Mouse (Mus musculus): ENCODE measurements around the gene Hectd1. TPM values are rescaled to one million over a fixed set of nuclear protein-coding genes. Genes with fewer than 3 reads are reported as not detected.

Hectd1 gene
- 38.7 and 42.4 TPM in 2 replicates for polyA plus RNA-seq (2014; fragmentation: Nextera tagmentation; extraction: Ambion mirVana)

DNA sequence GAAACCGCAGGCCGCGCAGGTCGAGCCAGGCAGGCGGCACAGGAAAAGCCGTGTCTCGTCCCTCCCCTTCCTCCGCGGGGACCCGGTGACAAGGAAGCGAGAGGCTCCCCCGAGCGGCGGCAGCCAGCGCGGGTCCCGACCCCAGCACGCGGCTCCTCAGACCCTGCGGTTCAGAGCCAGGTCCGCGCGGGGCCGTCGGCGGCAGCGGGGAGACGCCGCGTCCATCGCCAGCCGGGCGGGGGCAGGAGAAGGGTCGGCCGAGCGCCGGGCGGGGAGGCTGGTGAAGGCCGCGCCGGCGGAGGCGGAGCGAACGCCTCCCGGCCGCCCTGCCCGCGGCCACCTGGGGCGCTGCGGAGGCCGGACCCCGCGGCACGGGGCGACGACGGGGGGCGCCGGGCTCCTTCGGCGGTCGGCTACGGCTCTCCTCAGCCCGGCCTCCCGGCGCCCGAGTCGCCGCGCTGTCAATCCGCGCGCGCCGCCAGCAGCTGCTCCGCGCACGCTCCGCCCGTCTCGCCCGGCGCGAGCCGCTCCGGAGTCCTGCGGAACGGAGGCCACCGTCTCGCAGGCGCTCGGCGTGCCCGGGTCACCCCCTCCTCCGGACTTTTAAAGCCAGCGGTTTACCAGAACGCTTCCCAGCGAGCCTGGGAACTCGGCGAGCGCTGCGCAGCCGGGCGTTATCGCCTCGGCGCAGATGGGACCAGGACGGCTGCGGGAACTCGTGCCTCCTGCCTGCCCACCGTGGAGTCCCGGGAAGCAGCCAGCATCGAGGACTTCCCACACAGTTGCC is at the start of gene Hectd1:
Gene Hectd1 (minus strand): TSS at position 247 of the 787 bp plus-strand sequence.
- ATAC-seq (replicated peaks; ENCODE audit: insufficient number of reproducible peaks, low FRiP score, low TSS enrichment): peak; percentile 92
- Histone ChIP-seq H3K4me3 (ENCODE audit: low read depth, low read length) (peak within 1 kb of the TSS; percentile 99), H3K27me3 (ENCODE audit: control insufficient read depth, insufficient read depth, low read length) (no peaks in the 10 kb centered on the region), H3K4me2 (peak within 1 kb of the TSS; percentile 83), H3K9ac (ENCODE audit: low read depth, low read length) (peak within 1 kb of the TSS; percentile 100), H3K36me3 (ENCODE audit: control insufficient read depth, insufficient read depth, low read length) (peaks cover 6% of the 10 kb centered on the region; the same call in 1 of the 2 replicates), H3K9me3 (replicated peaks; ENCODE audit: control insufficient read depth, low read length) (no peaks in the 10 kb centered on the region), H3K4me1 (ENCODE audit: control insufficient read depth, insufficient read depth, low read length) (peaks cover 11% of the 10 kb centered on the region; the same call in 1 of the 2 replicates), H3K27ac (ENCODE audit: low read depth, low read length) (peak within 1 kb of the TSS; percentile 100)
- under 1% methylated on average over 93 of the region's 114 CpGs for WGBS (ENCODE audit: insufficient replicate concordance)

- Histone ChIP-seq H3K27me3 (ENCODE audit: control insufficient read depth, insufficient read depth, low read length) (no peaks in the 10 kb centered on the region), H3K27ac (ENCODE audit: low read depth, low read length) (no peak overlapping the region), H3K36me3 (ENCODE audit: control insufficient read depth, insufficient read depth, low read length) (no peaks in the 10 kb centered on the region), H3K9ac (ENCODE audit: low read depth, low read length) (no peak overlapping the region), H3K4me1 (ENCODE audit: control insufficient read depth, insufficient read depth, low read length) (no peaks in the 10 kb centered on the region), H3K4me3 (ENCODE audit: low read depth, low read length) (no peak overlapping the region), H3K9me3 (replicated peaks; ENCODE audit: control insufficient read depth, low read length) (no peaks in the 10 kb centered on the region), H3K4me2 (no peak overlapping the region)
- 53% methylated on average over 11 of the region's 11 CpGs for WGBS (ENCODE audit: insufficient replicate concordance)
- no peak for ATAC-seq (replicated peaks; ENCODE audit: insufficient number of reproducible peaks, low FRiP score, low TSS enrichment)
Measured at GRCm38 (mm10) chr12:51871446-51872144, 42.3 kb upstream of the Hectd1 start.

- WGBS (ENCODE audit: insufficient replicate concordance): 76% methylated on average over 3 of the region's 3 CpGs
- Histone ChIP-seq H3K9ac (ENCODE audit: low read depth, low read length) (no peak overlapping the region), H3K27me3 (ENCODE audit: control insufficient read depth, insufficient read depth, low read length) (no peaks in the 10 kb centered on the region), H3K27ac (ENCODE audit: low read depth, low read length) (no peak overlapping the region), H3K4me1 (ENCODE audit: control insufficient read depth, insufficient read depth, low read length) (peaks cover 3% of the 10 kb centered on the region; the same call in 1 of the 2 replicates), H3K36me3 (ENCODE audit: control insufficient read depth, insufficient read depth, low read length) (no peaks in the 10 kb centered on the region), H3K4me3 (ENCODE audit: low read depth, low read length) (no peak overlapping the region), H3K4me2 (no peak overlapping the region), H3K9me3 (replicated peaks; ENCODE audit: control insufficient read depth, low read length) (no peaks in the 10 kb centered on the region)
- no peak for ATAC-seq (replicated peaks; ENCODE audit: insufficient number of reproducible peaks, low FRiP score, low TSS enrichment)
Measured at GRCm38 (mm10) chr12:51869511-51869910, 40.2 kb upstream of the Hectd1 start.

GRCm38 (mm10) chr12:51867076-51867475 is 37.7 kb upstream of the Hectd1 start:
- no peak overlapping the region for H3K4me2 ChIP-seq
- no peak for ATAC-seq (replicated peaks; ENCODE audit: insufficient number of reproducible peaks, low FRiP score, low TSS enrichment)
- H3K27ac ChIP-seq (ENCODE audit: low read depth, low read length): no peak overlapping the region
- no peak overlapping the region for H3K4me3 ChIP-seq (ENCODE audit: low read depth, low read length)
- 81% methylated on average over 8 of the region's 8 CpGs for WGBS (ENCODE audit: insufficient replicate concordance)
- no peaks in the 10 kb centered on the region for H3K36me3 ChIP-seq (ENCODE audit: control insufficient read depth, insufficient read depth, low read length)
- H3K4me1 ChIP-seq (ENCODE audit: control insufficient read depth, insufficient read depth, low read length): peaks cover 3% of the 10 kb centered on the region; the same call in 1 of the 2 replicates
- no peaks in the 10 kb centered on the region for H3K27me3 ChIP-seq (ENCODE audit: control insufficient read depth, insufficient read depth, low read length)
- H3K9ac ChIP-seq (ENCODE audit: low read depth, low read length): no peak overlapping the region
- no peaks in the 10 kb centered on the region for H3K9me3 ChIP-seq (replicated peaks; ENCODE audit: control insufficient read depth, low read length)

- Histone ChIP-seq H3K4me3 (ENCODE audit: low read depth, low read length) (no peak overlapping the region), H3K4me2 (no peak overlapping the region), H3K4me1 (ENCODE audit: control insufficient read depth, insufficient read depth, low read length) (peaks cover 3% of the 10 kb centered on the region; the same call in 1 of the 2 replicates), H3K27ac (ENCODE audit: low read depth, low read length) (no peak overlapping the region), H3K9ac (ENCODE audit: low read depth, low read length) (no peak overlapping the region), H3K9me3 (replicated peaks; ENCODE audit: control insufficient read depth, low read length) (no peaks in the 10 kb centered on the region), H3K27me3 (ENCODE audit: control insufficient read depth, insufficient read depth, low read length) (no peaks in the 10 kb centered on the region), H3K36me3 (ENCODE audit: control insufficient read depth, insufficient read depth, low read length) (no peaks in the 10 kb centered on the region)
- 73% methylated on average over 13 of the region's 13 CpGs for WGBS (ENCODE audit: insufficient replicate concordance)
- no peak for ATAC-seq (replicated peaks; ENCODE audit: insufficient number of reproducible peaks, low FRiP score, low TSS enrichment)
Measured at GRCm38 (mm10) chr12:51866226-51866910, 37.0 kb upstream of the Hectd1 start.

DNA sequence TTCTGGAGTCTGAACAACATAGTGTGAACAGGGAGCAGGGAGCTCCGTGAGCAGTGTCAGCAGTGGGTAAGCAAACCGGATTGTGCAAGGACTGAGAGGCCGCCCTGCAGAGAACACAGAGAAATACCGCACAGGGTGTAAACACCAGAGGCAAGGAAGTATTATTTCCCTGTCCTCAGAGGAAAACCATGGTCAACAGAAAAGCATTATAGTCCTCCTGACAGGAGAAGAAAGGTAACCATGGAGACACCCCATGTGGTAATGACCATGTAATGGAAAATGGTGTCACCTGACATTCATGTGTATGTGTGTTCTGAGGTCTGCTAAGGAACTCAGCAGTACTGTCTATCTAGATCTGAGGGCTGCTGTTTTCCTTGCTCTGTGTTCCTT is 36.4 kb upstream of the Hectd1 start:
- no peaks in the 10 kb centered on the region for H3K9me3 ChIP-seq (replicated peaks; ENCODE audit: control insufficient read depth, low read length)
- H3K4me1 ChIP-seq (ENCODE audit: control insufficient read depth, insufficient read depth, low read length): peaks cover 3% of the 10 kb centered on the region; the same call in 1 of the 2 replicates
- no peaks in the 10 kb centered on the region for H3K27me3 ChIP-seq (ENCODE audit: control insufficient read depth, insufficient read depth, low read length)
- ATAC-seq (replicated peaks; ENCODE audit: insufficient number of reproducible peaks, low FRiP score, low TSS enrichment): no peak
- H3K27ac ChIP-seq (ENCODE audit: low read depth, low read length): no peak overlapping the region
- no peak overlapping the region for H3K4me3 ChIP-seq (ENCODE audit: low read depth, low read length)
- no peak overlapping the region for H3K9ac ChIP-seq (ENCODE audit: low read depth, low read length)
- 74% methylated on average over 4 of the region's 4 CpGs for WGBS (ENCODE audit: insufficient replicate concordance)
- H3K4me2 ChIP-seq: no peak overlapping the region
- H3K36me3 ChIP-seq (ENCODE audit: control insufficient read depth, insufficient read depth, low read length): no peaks in the 10 kb centered on the region

GRCm38 (mm10) chr12:51865061-51865789 is 35.9 kb upstream of the Hectd1 start:
- no peak overlapping the region for H3K4me2 ChIP-seq
- no peak for ATAC-seq (replicated peaks; ENCODE audit: insufficient number of reproducible peaks, low FRiP score, low TSS enrichment)
- no peak overlapping the region for H3K4me3 ChIP-seq (ENCODE audit: low read depth, low read length)
- H3K4me1 ChIP-seq (ENCODE audit: control insufficient read depth, insufficient read depth, low read length): peaks cover 3% of the 10 kb centered on the region; the same call in 1 of the 2 replicates
- H3K9ac ChIP-seq (ENCODE audit: low read depth, low read length): no peak overlapping the region
- H3K27ac ChIP-seq (ENCODE audit: low read depth, low read length): no peak overlapping the region
- no peaks in the 10 kb centered on the region for H3K36me3 ChIP-seq (ENCODE audit: control insufficient read depth, insufficient read depth, low read length)
- H3K9me3 ChIP-seq (replicated peaks; ENCODE audit: control insufficient read depth, low read length): no peaks in the 10 kb centered on the region
- H3K27me3 ChIP-seq (ENCODE audit: control insufficient read depth, insufficient read depth, low read length): no peaks in the 10 kb centered on the region
- WGBS (ENCODE audit: insufficient replicate concordance): 58% methylated on average over 9 of the region's 9 CpGs

Measured in heart, embryonic 11.5 days (tissue).